In genomic region chr9:102717886-102718643, GRCm38 (mm10) we compare ENCODE assay signal across 8 mouse cellular contexts. TPM values are rescaled to one million over a fixed set of nuclear protein-coding genes. Genes with fewer than 3 reads are reported as not detected.
DNase-seq lines count a peak whose midpoint lies in the region; ATAC-seq and TF ChIP-seq lines count a peak whose summit lies in the region.

No protein-coding gene starts in this region.

- peak; percentile 58 for ATAC-seq in lung, embryonic 15.5 days (ENCODE audit: borderline replicate concordance, extremely low read depth, low FRiP score, low TSS enrichment)
- ATAC-seq in erythroid progenitor cell, adult 5-6 weeks (replicated peaks; ENCODE audit: low FRiP score, poor library complexity, severe bottlenecking) = no peak

- H3K9me3 ChIP-seq in hindbrain, embryonic 10.5 days = no peaks in the 10 kb centered on the region
- H3K9me3 ChIP-seq in lung, embryonic 15.5 days = no peaks in the 10 kb centered on the region

- DNase-seq in ES-CJ7 (ENCODE audit: low read depth, low spot score) = peak; percentile 96
- peak; percentile 84 to 86 for DNase-seq in cerebellum, adult 2 months
- peak; percentile 30 to 65 for DNase-seq in frontal cortex, adult 2 months (ENCODE audit: extremely low spot score in 1 of 2, low spot score in 1 of 2)
- DNase-seq in hindbrain, embryonic 10.5 days (ENCODE audit: low spot score) = peak; percentile 90
- peak; percentile 70 for DNase-seq in layer of hippocampus, adult 9-11 months
- peak; percentile 73 for DNase-seq in ovary, postnatal 36 days (ENCODE audit: low spot score)

- under 1% methylated on average over 52 of the region's 52 CpGs for WGBS in cerebellum, adult 2 months
- WGBS in hindbrain, embryonic 10.5 days = under 1% methylated on average over 52 of the region's 52 CpGs
- WGBS in lung, embryonic 15.5 days = 1% methylated on average over 52 of the region's 52 CpGs

- no peak for TF ChIP-seq POLR2A in cerebellum, adult 2 months (IDR thresholded peaks at IDR 0.05; ENCODE audit: borderline replicate concordance, insufficient read depth, low read length)

- H3K4me2 ChIP-seq in lung, embryonic 15.5 days = peak overlapping the region; percentile 82

- H3K27ac ChIP-seq in cerebellum, adult 2 months (ENCODE audit: insufficient read depth, low read length) = peak overlapping the region; percentile 92
- H3K27ac ChIP-seq in hindbrain, embryonic 10.5 days = peak overlapping the region; percentile 99
- peak overlapping the region; percentile 99 for H3K27ac ChIP-seq in lung, embryonic 15.5 days

- H3K27me3 ChIP-seq in cerebellum, adult 2 months (ENCODE audit: control insufficient read depth, insufficient read depth, low read length) = no peaks in the 10 kb centered on the region
- peaks cover 12% of the 10 kb centered on the region for H3K27me3 ChIP-seq in hindbrain, embryonic 10.5 days (ENCODE audit: insufficient read depth, poor library complexity, severe bottlenecking)
- H3K27me3 ChIP-seq in lung, embryonic 15.5 days = no peaks in the 10 kb centered on the region

- peaks cover 23% of the 10 kb centered on the region for H3K4me1 ChIP-seq in cerebellum, adult 2 months (ENCODE audit: control insufficient read depth, insufficient read depth, low read length)
- peaks cover 90% of the 10 kb centered on the region for H3K4me1 ChIP-seq in hindbrain, embryonic 10.5 days (replicated peaks)
- H3K4me1 ChIP-seq in lung, embryonic 15.5 days = peaks cover 73% of the 10 kb centered on the region

- H3K4me3 ChIP-seq in cerebellum, adult 2 months (replicated peaks; ENCODE audit: insufficient read depth, low read depth, low read length) = peak overlapping the region; percentile 89
- peak overlapping the region; percentile 84 for H3K4me3 ChIP-seq in hindbrain, embryonic 10.5 days
- peak overlapping the region; percentile 86 for H3K4me3 ChIP-seq in lung, embryonic 15.5 days

- H3K9ac ChIP-seq in lung, embryonic 15.5 days = peak overlapping the region; percentile 96

- no peak for TF ChIP-seq CTCF in cerebellum, adult 2 months (IDR thresholded peaks at IDR 0.05; ENCODE audit: borderline replicate concordance, insufficient read depth, low read depth, low read length)

- peaks cover 34% of the 10 kb centered on the region for H3K36me3 ChIP-seq in hindbrain, embryonic 10.5 days
- H3K36me3 ChIP-seq in lung, embryonic 15.5 days = peaks cover 22% of the 10 kb centered on the region

RNA-seq across cellular contexts. Expression of gene Amotl2, which starts 1.6 kb away (rescaled TPM):
- polyA plus RNA-seq in cerebellum, adult 2 months (2012; rRNA removed) = 23.1 and 24.4 TPM in 2 replicates
- 13.9 and 14.1 TPM in 2 replicates for polyA plus RNA-seq in frontal cortex, adult 2 months (2012; rRNA removed)
- 67.6 and 70.1 TPM in 2 replicates for polyA plus RNA-seq in hindbrain, embryonic 10.5 days (2016; fragmentation: Nextera tagmentation; extraction: Ambion mirVana)
- polyA plus RNA-seq in lung, embryonic 15.5 days (2015; fragmentation: Nextera tagmentation; extraction: Ambion mirVana) = 45.5 and 47.0 TPM in 2 replicates
- not detected in 2 replicates for total RNA-seq in erythroid progenitor cell, adult 5-6 weeks (2015; ENCODE audit: low replicate concordance)
- total RNA-seq in erythroid progenitor cell, adult 5-6 weeks (2017; ENCODE audit: low replicate concordance) = 0.39 and 11.4 TPM in 2 replicates
